Mouse (Mus musculus) layer of hippocampus, adult 11-12 months (tissue): ENCODE data around the gene Olfr381.
"Not testable (repeated sequence)": the region's sequence is repeated elsewhere in the genome, so short reads cannot be mapped to it uniquely, and the experiment has no call there.

Experiments used
- DNase-seq: peaks from one replicate; pipeline ENCODE4 v3.0.0; 2022; ENCODE audit warnings: low spot score

The Olfr381 gene

DNA sequence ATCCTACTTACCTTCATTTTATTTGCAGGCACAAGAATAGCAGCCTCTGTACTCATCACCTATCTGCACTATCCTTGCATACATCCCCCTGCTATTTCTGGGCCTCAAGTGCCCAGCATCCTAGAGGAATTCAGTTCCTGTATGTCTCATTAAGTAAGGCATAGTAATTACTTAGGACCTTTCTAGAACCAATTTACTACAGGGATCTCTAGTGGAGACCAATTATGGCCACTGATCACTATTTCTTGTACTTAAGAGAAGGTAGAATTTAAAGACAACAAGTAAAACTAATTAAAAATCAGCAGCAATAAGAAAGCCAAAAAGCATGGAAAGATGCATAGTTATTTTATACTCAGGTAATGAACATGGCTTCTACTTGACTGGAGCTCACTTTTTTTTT is at the start of gene Olfr381:
Olfr381 (minus strand) TSS at position 101 of the 400 bp plus-strand sequence.
- DNase-seq, result no peak

- DNase-seq, result not testable (repeated sequence)
Observed at GRCm38 (mm10) chr11:73528971-73529370, 37.6 kb upstream of the Olfr381 start.

DNA sequence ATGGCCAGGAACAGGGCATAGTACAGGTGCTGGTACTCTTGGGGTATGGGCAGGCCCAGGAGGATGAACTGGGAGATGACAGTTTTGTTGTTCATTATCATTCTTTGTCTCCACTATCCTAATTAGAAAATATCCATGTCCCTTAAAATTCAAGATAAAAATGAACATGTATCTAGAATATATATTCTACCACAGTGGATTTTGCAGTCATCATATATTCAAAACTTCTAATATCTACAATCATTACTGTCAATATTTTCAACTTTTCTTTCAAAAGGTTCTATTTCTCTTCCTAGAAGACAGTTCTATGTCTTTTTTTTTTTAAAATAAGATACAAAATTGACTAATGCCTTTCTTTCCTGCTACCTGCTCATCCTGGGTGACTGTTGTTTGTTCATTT is 25.7 kb upstream of the Olfr381 start, which contains the start of gene Olfr382:
Olfr382 (minus strand) TSS at position 101 of the 400 bp plus-strand sequence.
- DNase-seq, result no peak

GRCm38 (mm10) chr11:73457408-73457807 is 34.0 kb downstream of the Olfr381 start, which contains the start of gene Olfr380:
TSS of gene Olfr380 (minus strand) at chr11:73457508.
- DNase-seq, result no peak
